Mouse (Mus musculus): Measurements from ENCODE around the gene Nebl.
"Not testable (repeated sequence)": the region's sequence is repeated elsewhere in the genome, so short reads cannot be mapped to it uniquely, and the experiment has no call there.

Gene Nebl

DNA sequence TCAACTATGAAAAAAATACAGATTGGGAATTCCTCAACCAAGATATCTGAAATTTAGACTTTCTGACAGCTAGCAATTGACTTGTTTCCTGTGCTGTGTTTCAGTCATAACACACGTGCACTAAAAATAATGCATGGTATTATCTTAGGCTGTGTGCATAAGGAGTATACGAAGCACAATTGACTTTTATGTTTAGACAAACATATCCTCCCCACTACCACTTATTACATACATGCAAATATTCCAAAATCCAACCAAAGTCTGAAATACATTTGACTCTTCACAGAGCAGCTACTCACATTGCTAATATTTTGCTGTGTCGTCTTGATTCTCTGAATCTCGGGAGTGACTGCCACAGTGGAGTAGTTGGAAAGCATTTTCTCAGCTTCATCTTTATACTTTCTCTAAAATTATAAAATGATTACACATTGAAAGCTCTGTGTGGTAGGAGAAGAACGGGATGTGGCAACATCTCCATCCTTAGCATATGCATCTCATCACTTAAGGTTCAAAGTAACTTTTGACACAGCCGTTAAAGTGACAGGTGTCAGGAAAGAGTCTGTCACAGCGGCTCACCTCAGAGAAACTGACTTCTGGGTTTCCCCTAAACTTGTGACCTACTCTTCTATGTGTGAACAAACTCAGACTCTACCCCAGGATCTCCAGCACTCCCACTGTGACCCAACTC is 340.6 kb downstream of the Nebl start:
- no peak for DNase-seq

DNA sequence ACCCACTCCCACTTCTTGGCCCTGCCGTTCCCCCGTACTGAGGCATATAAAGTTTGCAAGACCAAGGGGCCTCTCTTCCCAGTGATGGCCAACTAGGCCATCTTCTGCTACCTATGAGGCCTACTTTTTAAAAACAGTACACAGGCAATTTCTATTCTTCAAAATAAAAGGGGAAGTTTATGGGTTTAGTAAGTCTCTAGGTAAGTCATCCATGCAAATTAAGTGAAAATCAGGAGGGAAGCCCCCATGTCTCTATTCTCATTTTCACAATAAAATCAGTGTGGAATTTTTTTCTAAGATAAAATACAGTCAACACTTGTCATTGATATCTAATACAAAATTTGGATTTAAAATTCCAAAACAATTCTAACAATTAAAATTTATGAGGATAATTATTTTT is 341.4 kb downstream of the Nebl start:
- DNase-seq = no peak

DNA sequence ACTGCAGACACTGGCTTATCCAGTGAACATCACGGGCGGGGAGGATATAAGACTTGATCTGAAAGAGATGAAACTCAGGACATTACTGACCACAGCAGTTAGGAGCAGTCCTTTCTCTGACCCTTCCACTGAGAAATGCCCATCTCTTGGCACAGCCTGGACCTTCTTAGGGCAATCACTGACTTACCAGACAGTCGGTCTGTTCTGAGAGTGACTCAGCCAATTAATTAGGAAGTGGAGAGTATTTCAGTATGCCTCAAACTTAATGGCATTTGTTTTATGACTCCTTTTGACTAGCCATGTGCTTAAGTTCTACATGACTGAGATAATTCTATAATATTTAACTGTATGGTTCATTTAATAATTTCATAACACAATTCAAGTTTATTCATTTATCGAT is 341.9 kb downstream of the Nebl start:
- DNase-seq = no peak

DNA sequence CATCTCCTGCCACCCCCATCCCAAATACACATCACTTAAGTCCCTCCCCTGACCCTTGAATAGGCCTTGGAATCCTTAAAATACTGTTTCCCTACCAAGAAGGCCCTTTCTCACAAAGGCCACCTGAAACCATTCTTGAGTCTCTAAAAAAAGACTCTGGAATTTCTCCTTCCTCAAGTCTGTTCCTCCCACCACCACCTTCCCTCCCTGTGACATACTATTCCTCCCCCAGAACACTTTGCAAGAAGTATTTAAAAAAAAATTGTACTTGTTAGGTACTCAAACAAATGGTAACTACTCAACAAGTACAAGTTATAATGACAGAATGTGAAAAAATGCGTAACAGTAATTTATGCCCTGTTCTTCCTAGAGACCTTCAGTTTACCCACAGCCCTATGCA is 349.0 kb downstream of the Nebl start:
- no peak for DNase-seq

DNA sequence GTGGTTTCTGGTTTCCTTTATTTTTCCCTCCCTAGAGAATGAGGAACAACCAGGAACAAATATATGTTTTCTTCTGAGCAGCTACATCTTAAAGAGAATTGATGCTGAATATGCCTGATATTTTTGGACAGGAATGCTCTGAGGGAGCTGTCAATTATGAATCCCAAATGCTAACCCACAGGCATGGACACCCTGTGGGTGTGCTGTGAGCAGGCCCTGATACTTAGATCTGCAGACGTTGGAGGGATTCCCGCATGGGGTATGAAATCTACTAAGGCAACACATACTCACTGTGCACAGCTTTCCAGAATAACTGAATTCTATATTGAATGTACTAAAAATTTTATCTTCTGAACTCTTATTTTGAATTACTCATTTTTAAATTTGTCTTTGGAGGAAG is 355.3 kb downstream of the Nebl start:
- no peak for DNase-seq

DNA sequence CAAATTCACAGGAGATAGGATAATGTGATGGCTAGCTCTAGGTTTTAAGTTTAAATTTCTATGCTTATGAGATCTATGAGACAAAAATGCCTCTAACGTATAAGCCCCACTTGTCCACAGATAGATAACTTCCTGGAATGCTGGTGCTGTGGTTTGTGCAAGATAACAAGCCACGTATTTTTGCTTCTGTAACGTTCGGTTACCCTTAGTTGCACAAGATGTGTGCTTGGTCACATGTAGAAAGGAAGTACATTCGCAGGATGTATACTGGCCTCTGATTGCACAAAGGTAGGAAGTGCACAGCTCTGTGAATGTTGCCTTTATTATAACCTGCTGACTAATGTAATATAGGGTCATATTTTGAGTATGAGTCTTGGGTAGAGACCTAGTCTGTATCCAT is 365.6 kb downstream of the Nebl start:
- DNase-seq = no peak

DNA sequence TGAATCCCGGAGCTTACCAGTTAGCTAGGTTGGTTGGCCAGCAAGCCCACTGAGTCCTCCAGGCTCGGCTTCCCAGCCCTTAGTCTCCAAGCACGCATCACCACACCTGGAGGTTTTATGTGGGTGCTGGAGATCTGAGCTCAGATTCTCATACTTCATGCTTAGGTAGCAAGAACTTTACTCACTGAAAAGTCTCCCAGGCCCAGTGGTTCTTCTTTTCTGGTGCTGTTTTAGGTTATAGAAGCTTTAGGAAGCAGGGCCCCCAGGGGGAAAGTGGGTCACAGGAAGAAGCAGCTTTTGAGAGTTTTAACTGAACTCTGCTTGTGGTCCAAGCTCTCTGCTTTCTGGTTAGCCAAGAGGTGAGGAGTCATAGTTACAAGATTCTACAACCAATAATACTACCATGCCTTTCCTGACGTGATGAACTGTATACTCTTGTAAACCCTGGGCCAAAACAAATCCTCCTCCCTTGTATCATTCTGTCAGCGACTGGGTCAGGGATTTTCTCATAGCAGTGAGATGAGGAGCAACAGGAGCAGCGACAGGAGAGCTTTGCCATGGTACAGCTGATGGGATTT is 366.2 kb downstream of the Nebl start:
- no peak for DNase-seq

DNA sequence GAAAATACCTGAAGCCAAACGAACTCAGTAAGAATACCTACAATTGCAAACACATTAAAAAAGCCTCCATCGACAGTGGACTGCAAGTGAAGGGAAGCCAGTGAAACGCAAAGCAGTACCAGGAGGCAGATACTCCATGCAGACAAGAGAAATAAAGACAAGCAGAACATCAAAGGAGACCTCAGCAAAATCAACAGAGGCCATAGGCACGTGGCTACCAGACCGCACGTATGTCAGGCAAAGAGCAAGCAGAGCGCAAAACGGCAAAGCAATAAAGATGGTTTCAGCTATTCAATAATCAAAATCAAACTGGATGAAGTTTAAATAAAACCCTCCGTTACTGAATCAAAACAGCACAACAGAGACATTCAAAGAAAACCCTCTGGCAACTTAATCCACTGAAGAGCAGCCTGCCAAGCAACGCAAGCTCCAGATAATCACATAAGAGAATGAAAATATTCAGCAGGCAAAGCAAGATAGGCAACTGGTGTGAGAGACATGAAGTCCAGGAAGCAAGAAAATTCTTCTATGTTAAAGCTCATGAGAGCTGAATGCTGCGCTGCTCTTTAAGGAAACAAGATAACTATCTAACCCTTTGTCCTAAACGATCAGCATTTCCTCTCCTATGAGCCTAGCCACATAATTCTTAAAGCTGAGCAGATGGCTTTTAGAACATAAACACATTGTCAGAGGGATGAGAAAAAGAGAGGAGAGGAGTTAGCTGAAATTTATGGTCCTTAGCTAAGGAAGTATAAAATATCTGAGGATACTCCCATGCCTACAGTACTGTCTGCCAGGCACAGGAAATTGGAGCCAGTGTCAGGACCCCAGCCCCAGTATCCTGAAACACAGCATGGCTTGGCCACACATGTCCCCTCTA is 367.7 kb downstream of the Nebl start:
- no peak for DNase-seq

DNA sequence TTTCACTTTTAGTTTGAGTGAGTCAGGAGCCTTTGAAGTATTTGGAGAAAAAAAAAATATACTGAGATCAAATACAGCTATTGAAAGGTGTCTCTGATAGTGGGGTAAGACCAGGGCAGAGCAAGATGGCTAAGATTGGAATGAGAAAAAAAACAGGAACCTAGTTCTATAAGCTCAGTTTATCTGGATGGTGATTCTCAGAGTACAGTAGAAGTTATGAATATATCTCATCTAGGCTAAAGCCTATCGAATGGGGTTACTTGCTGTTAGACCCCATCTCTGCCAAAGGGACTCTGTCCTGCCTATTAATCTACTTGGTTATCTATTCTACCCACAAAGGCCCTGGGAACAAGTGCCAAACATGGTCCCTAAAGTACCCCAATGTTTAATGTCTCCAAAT is 369.1 kb downstream of the Nebl start:
- no peak for DNase-seq

DNA sequence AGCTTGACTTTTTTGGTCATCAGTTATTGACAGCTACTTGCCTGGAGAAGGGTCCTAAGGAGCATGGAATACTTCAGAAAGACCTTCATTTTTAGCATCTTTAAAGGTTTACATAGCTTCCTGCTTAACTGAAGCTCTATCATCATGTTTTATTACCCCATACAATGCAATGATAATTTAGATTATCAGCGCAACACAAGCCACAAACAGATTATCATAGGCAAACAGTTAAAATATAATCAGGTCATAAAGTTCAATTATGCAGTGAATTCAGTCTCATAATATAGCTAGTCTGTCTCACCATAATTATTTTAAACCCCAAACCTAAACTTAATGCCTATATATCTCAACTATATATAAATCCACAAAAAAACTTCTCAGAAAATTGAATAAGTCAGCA is 386.6 kb downstream of the Nebl start:
- DNase-seq = no peak

DNA sequence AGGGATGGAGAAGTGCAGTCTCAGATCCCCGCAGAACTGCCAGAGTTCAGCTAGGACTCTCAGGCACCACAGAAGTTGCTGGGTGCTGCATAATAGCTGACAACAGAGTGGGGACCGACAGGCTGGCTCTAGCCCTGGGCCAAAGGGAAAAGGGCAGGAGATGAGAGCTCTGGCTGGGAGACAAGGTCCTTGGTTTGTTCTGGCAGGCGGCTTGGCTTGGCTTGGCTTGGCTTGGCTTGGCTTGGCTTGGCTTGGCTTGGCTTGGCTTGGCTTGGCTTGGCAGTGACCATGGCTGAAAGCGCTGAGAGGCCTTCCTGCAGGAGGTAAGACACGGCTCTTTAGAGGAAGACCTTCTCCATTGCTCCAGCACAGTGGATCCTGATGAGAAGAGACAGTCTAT is 395.8 kb downstream of the Nebl start:
- no peak for DNase-seq

DNA sequence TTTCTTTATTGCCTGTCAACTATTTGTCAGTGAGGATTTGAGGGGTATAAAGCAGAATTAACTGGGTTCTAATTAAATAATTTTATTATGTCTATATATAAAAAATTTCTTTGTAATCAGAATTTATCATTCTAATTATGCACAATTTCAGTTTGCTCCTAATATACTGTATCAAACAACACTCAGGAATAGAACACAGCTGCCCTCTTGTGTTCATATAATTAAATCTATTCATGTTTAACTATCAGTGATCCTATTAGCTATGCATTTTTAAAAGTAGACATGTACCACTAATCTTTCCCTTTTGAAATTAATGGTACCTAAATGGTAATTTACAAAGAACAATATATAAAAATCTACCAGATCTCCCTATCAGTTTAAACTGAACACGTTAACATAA is 404.7 kb downstream of the Nebl start:
- DNase-seq = no peak

DNA sequence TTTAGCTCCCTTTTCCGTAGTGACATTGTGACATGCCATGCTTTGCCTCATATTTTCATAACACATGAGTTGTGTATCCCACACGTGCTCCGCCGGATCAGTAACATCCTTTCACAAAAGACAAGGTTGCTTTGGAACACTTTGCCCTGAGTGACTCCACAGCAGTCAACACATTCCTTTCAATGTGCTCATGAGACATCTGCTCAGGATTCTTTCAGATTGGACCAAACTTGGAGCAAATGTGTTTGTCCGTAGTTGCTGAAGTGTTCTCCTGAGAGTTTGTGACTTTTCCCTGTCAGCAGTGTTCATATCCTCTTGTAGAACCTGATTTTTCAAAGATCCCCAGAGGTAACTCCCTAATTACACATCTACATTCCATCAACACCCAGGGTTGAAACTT is 414.4 kb downstream of the Nebl start:
- DNase-seq = no peak

DNA sequence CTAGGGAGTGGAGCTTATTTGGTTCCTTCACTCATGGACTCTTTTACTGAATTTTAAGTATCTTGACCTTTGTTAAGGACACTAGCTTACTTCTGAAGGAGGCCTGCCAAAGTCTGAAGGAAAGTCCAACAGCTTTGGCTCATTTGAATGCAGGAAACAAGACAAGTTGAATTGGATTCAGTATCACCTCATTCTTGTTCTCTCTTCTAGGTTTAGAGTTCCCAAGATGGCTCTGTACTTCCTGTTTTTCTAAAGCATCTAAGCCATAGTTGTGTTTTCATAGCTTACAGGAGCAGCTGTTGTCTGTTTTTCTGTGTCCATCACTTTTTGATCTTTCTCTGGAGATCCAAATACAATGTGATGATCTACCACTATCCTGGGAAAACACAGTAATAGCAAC is 429.9 kb downstream of the Nebl start:
- no peak for DNase-seq

DNA sequence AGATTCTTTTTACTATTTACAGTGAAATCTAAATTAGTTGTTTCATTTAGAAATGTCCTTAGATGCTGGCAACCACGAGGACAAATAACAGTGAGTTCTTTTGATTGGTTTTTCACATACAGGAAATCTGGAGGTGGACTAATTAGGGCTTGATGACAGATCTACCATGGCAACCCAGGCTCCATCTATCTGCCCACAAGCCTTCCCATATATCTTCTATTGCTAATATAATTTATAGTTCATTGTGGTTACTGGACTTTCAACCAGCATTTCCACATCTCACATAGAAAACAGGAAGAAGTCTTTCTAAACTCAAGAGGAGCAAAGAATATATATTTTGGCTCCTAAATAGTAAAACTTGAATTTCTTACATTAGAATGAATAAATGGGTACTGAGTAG is 433.8 kb downstream of the Nebl start:
- no peak for DNase-seq

DNA sequence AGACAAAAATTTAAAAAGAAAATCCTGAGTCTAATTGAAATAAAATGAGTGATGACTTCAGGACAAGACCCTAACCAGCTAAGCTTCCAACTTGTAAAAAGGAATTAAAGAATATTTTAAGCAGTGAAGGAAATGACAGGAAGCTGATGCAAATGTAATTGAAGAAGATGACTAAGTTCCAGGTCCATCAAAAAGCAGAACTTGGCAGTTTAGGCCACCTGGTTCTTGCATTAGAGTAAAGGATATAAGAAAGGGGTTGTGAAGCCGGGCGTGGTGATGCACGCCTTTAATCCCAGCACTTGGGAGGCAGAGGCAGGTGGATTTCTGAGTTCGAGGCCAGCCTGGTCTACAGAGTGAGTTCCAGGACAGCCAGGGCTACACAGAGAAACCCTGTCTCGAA is 436.0 kb downstream of the Nebl start:
- not testable (repeated sequence) for DNase-seq

All from right cerebral cortex, postnatal 4 days (tissue).